ENCODE assay signal across 15 mouse cellular contexts in the genomic region with DNA sequence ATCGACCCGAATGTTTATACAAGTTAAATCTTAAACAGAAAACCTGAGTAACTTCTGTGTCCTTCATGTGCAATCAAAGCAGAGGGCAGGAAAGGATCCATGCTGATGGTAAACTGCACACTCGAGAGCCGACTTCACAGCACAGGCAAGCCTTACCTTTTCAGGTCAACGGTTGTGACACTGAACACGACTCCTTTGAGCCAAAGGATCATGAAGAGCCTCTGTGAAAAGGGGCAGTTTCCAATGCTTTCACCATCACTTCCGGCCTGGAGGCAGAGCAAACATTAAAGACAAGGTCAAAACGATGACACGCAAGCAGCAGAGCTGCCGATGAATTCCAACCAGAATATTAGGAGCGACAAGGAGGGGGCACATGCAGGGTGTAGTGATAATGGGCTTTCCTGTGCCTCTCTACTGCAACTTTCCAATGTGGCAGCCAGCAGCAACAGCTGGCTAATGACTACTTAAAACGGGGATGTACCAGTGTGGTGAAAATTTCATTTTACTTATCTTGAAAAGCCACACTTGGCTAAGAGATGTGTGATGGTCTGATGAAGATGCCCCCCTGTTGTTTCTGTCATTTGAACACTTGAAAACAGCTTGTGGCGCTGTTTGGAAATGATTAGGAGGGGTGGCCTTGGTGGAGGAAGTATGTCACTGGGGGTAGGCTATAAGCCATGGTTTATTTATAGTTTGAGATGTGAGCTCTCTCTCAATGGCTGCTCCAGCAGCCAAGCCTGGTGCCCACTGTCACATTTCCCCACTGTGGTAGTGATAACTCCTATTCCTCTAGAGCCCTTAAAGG. TPM values are rescaled to one million over a fixed set of nuclear protein-coding genes. Genes with fewer than 3 reads are reported as not detected.
DNase-seq lines count a peak whose midpoint lies in the region; ATAC-seq and TF ChIP-seq lines count a peak whose summit lies in the region.
"Had no signal": no experiment of that assay in that cellular context is flagged by ENCODE, and none has a peak within 500 bp of the region (broad histone marks: within the 10 kb centered on the region; RNA-seq: fewer than 3 reads in every experiment).

No protein-coding gene starts in this region.

- peak overlapping the region; percentile 84 for H3K27ac ChIP-seq in heart, embryonic 12.5 days (ENCODE audit: poor library complexity, severe bottlenecking)
- H3K27ac ChIP-seq in heart, postnatal 0 days (ENCODE audit: low read depth), result peak overlapping the region; percentile 89
- H3K27ac ChIP-seq in neural tube, embryonic 15.5 days (replicated peaks), result peak overlapping the region; percentile 43
- H3K27ac ChIP-seq: embryonic facial prominence, embryonic 12.5 days; forebrain, embryonic 15.5 days had no signal

- TF ChIP-seq EP300 in heart, postnatal 0 days (IDR thresholded peaks at IDR 0.05; ENCODE audit: low read depth), result no peak

- 51% methylated on average over 13 of the region's 13 CpGs for WGBS in heart, embryonic 12.5 days
- 34% methylated on average over 13 of the region's 13 CpGs for WGBS in heart, postnatal 0 days
- WGBS in neural tube, embryonic 15.5 days, result 75% methylated on average over 13 of the region's 13 CpGs

- DNase-seq in heart, adult 9 months (ENCODE audit: low spot score in 2 of 2), result no peak
- DNase-seq in retina, postnatal 1 day, result peak; percentile 16
- no peak for DNase-seq in retina, embryonic 14.5 days (ENCODE audit: low spot score)
- DNase-seq in heart, postnatal 0 days (ENCODE audit: low spot score), result peak; percentile 67
- no peak for DNase-seq in thymus, postnatal 10 days (ENCODE audit: low spot score in 2 of 2)
- DNase-seq: cerebellum, adult 11-12 months; kidney, adult 18-20 months; lung, postnatal 14 days; right cerebral cortex, postnatal 25 days had no signal

- no peak for TF ChIP-seq CTCF in heart, postnatal 0 days (IDR thresholded peaks at IDR 0.05; ENCODE audit: low read depth)

- H3K4me1 ChIP-seq in heart, embryonic 12.5 days (replicated peaks), result peaks cover 83% of the 10 kb centered on the region
- peaks cover 67% of the 10 kb centered on the region for H3K4me1 ChIP-seq in heart, postnatal 0 days (ENCODE audit: control insufficient read depth, insufficient read depth)
- peaks cover 40% of the 10 kb centered on the region for H3K4me1 ChIP-seq in neural tube, embryonic 15.5 days

- H3K36me3 ChIP-seq in heart, embryonic 12.5 days, result peaks cover 26% of the 10 kb centered on the region
- peaks cover 17% of the 10 kb centered on the region for H3K36me3 ChIP-seq in heart, postnatal 0 days (replicated peaks; ENCODE audit: control insufficient read depth, insufficient read depth, low read length)
- H3K36me3 ChIP-seq in neural tube, embryonic 15.5 days, result no peaks in the 10 kb centered on the region

- H3K9ac ChIP-seq in heart, embryonic 12.5 days, result no peak overlapping the region; the same call in 1 of the 2 replicates
- H3K9ac ChIP-seq in heart, postnatal 0 days (replicated peaks; ENCODE audit: low read depth, low read length), result no peak overlapping the region; the same call in 1 of the 2 replicates
- no peak overlapping the region for H3K9ac ChIP-seq in neural tube, embryonic 15.5 days (replicated peaks)
- H3K9ac ChIP-seq: embryonic facial prominence, embryonic 12.5 days; forebrain, embryonic 15.5 days had no signal

- H3K4me2 ChIP-seq in heart, embryonic 12.5 days, result peak overlapping the region; percentile 38
- peak overlapping the region; percentile 24 for H3K4me2 ChIP-seq in heart, postnatal 0 days (ENCODE audit: low read depth, low read length)
- H3K4me2 ChIP-seq in neural tube, embryonic 15.5 days, result no peak overlapping the region
- H3K4me2 ChIP-seq: embryonic facial prominence, embryonic 12.5 days; forebrain, embryonic 15.5 days had no signal

- no peaks in the 10 kb centered on the region for H3K27me3 ChIP-seq in heart, embryonic 12.5 days (replicated peaks)
- H3K27me3 ChIP-seq in heart, postnatal 0 days (ENCODE audit: control insufficient read depth, insufficient read depth, low read length), result no peaks in the 10 kb centered on the region
- no peaks in the 10 kb centered on the region for H3K27me3 ChIP-seq in neural tube, embryonic 15.5 days (replicated peaks)
- H3K27me3 ChIP-seq: embryonic facial prominence, embryonic 12.5 days; forebrain, embryonic 15.5 days had no signal

- no peak overlapping the region for H3K4me3 ChIP-seq in heart, embryonic 12.5 days
- no peak overlapping the region for H3K4me3 ChIP-seq in heart, postnatal 0 days (ENCODE audit: low read depth, low read length)
- no peak overlapping the region for H3K4me3 ChIP-seq in neural tube, embryonic 15.5 days (replicated peaks)
- H3K4me3 ChIP-seq: embryonic facial prominence, embryonic 12.5 days; forebrain, embryonic 15.5 days had no signal

- no peaks in the 10 kb centered on the region for H3K9me3 ChIP-seq in heart, embryonic 12.5 days (replicated peaks)
- H3K9me3 ChIP-seq in heart, postnatal 0 days (replicated peaks; ENCODE audit: control insufficient read depth, low read length), result no peaks in the 10 kb centered on the region
- H3K9me3 ChIP-seq in neural tube, embryonic 15.5 days (replicated peaks), result no peaks in the 10 kb centered on the region
- H3K9me3 ChIP-seq: embryonic facial prominence, embryonic 12.5 days; forebrain, embryonic 15.5 days had no signal

- ATAC-seq in heart, embryonic 12.5 days (ENCODE audit: insufficient number of reproducible peaks, low FRiP score), result no peak
- ATAC-seq in heart, postnatal 0 days (ENCODE audit: insufficient read depth, low read depth), result peak; percentile 74
- ATAC-seq in neural tube, embryonic 15.5 days (ENCODE audit: low FRiP score), result peak; percentile 35; the same call in 1 of the 2 replicates
- no peak for ATAC-seq in cerebellum, adult (ENCODE audit: insufficient number of reproducible peaks, low FRiP score, low TSS enrichment)
- ATAC-seq: activated CD4-positive, CD25-positive, alpha-beta regulatory T cell, adult 4 months; forebrain, embryonic 15.5 days had no signal

RNA-seq across cellular contexts. Expression of a gene that starts 33.7 kb away (rescaled TPM):
- 291 and 300 TPM in 2 replicates for polyA plus RNA-seq in heart, embryonic 12.5 days (2016; fragmentation: Nextera tagmentation; extraction: Ambion mirVana)
- total RNA-seq in heart, postnatal 0 days (2014; rRNA removed; ENCODE audit: low replicate concordance), result 239 and 307 TPM in 2 replicates
- polyA plus RNA-seq in heart, postnatal 0 days (2015; fragmentation: Nextera tagmentation; extraction: Ambion mirVana), result 213 and 235 TPM in 2 replicates
- polyA plus RNA-seq in neural tube, embryonic 15.5 days (2015; fragmentation: Nextera tagmentation; extraction: Ambion mirVana), result 45.3 and 62.7 TPM in 2 replicates

Comparison
In these comparisons a context has a peak if more than half of its experiments do, and no peak if none do; other contexts are left out.
1. ATAC-seq: peak in heart, postnatal 0 days (single experiment) and neural tube, embryonic 15.5 days (single experiment); none in heart, embryonic 12.5 days (single experiment) and cerebellum, adult (single experiment).
2. DNase-seq: peak in retina, postnatal 1 day (single experiment) and heart, postnatal 0 days (single experiment); none in heart, adult 9 months (0 of 2), retina, embryonic 14.5 days (single experiment) and thymus, postnatal 10 days (0 of 2).
3. Peak in every context shown above with its lines, with median percentiles within 50 percentile points of each other: H3K27ac ChIP-seq.